Mouse (Mus musculus): ENCODE measurements around the gene Poldip2.

- TF ChIP-seq ZNF384 (IDR thresholded peaks at IDR 0.05; ENCODE audit: low read depth, low read length), result no peak
- no peak for TF ChIP-seq CHD2 (IDR thresholded peaks at IDR 0.05; ENCODE audit: low read depth, low read length)
- TF ChIP-seq ZC3H11A (IDR thresholded peaks at IDR 0.05; ENCODE audit: borderline replicate concordance, low read depth, low read length), result no peak
- TF ChIP-seq MAFK (IDR thresholded peaks at IDR 0.05; ENCODE audit: insufficient read depth, low read depth, low read length), result no peak
- no peak for TF ChIP-seq HCFC1 (IDR thresholded peaks at IDR 0.05; ENCODE audit: borderline replicate concordance, insufficient read depth, low read length)
Observed at GRCm38 (mm10) chr11:78549491-78549987, 37.5 kb downstream of the Poldip2 start.

Measured in ES-E14 (cell line).